ENCODE assay signal across 11 mouse cellular contexts in genomic region chr17:28213236-28213635, GRCm38 (mm10). TPM values are rescaled to one million over a fixed set of nuclear protein-coding genes. Genes with fewer than 3 reads are reported as not detected.
DNase-seq lines count a peak whose midpoint lies in the region; ATAC-seq and TF ChIP-seq lines count a peak whose summit lies in the region.
"Had no signal": no experiment of that assay in that cellular context is flagged by ENCODE, and none has a peak within 500 bp of the region (broad histone marks: within the 10 kb centered on the region; RNA-seq: fewer than 3 reads in every experiment).

No protein-coding gene starts in this region.

- DNase-seq in gastrocnemius, adult 2 months = no peak
- no peak for DNase-seq in gastrocnemius, postnatal 10 days
- peak; percentile 34 for DNase-seq in neural tube, embryonic 10.5 days (ENCODE audit: extremely low spot score, low spot score)
- peak; percentile 72 for DNase-seq in thymus, postnatal 14 days
- DNase-seq in right cerebral cortex, postnatal 14 days = no peak
- no peak for DNase-seq in cerebellum, postnatal 25 days

- H3K27me3 ChIP-seq in neural tube, embryonic 15.5 days (replicated peaks) = 0 out of 2 replicates have a peak, but pooled peaks cover 3% of the 10 kb centered on the region
- H3K27me3 ChIP-seq: embryonic facial prominence, embryonic 15.5 days; megakaryocyte, embryonic 14.5 days; Patski had no signal

- no peak for ATAC-seq in neural tube, embryonic 15.5 days (ENCODE audit: low FRiP score)
- ATAC-seq: Patski had no signal

- peaks cover 7% of the 10 kb centered on the region for H3K4me1 ChIP-seq in neural tube, embryonic 15.5 days
- H3K4me1 ChIP-seq in bone marrow macrophage, adult 2 months (ENCODE audit: control insufficient read depth, insufficient read depth, low read length) = peaks cover 18% of the 10 kb centered on the region

- WGBS in neural tube, embryonic 15.5 days = 35% methylated on average over 4 of the region's 4 CpGs

- H3K4me3 ChIP-seq in gastrocnemius, adult 2 months = no peak overlapping the region
- no peak overlapping the region for H3K4me3 ChIP-seq in neural tube, embryonic 15.5 days (replicated peaks)
- H3K4me3 ChIP-seq in bone marrow macrophage, adult 2 months (ENCODE audit: insufficient read depth, low read length) = no peak overlapping the region
- H3K4me3 ChIP-seq: embryonic facial prominence, embryonic 15.5 days; megakaryocyte, embryonic 14.5 days had no signal

- no peaks in the 10 kb centered on the region for H3K36me3 ChIP-seq in neural tube, embryonic 15.5 days
- H3K36me3 ChIP-seq: embryonic facial prominence, embryonic 15.5 days had no signal

- no peak overlapping the region for H3K27ac ChIP-seq in gastrocnemius, adult 2 months
- H3K27ac ChIP-seq in neural tube, embryonic 15.5 days (replicated peaks) = no peak overlapping the region
- no peak overlapping the region for H3K27ac ChIP-seq in bone marrow macrophage, adult 2 months (ENCODE audit: insufficient read depth, low read depth, low read length)
- H3K27ac ChIP-seq: embryonic facial prominence, embryonic 15.5 days had no signal

- TF ChIP-seq CTCF in gastrocnemius, adult 2 months (IDR thresholded peaks at IDR 0.05) = peak; percentile 26
- TF ChIP-seq CTCF in bone marrow macrophage, adult 2 months (IDR thresholded peaks at IDR 0.05; ENCODE audit: low read depth, low read length) = peak; percentile 65

- H3K4me2 ChIP-seq in neural tube, embryonic 15.5 days = no peak overlapping the region
- H3K4me2 ChIP-seq: embryonic facial prominence, embryonic 15.5 days had no signal

- intact Hi-C loops in gastrocnemius, adult 2 months (cut with DNase I) = no loop called here

- H3K9ac ChIP-seq in neural tube, embryonic 15.5 days (replicated peaks) = no peak overlapping the region
- H3K9ac ChIP-seq: embryonic facial prominence, embryonic 15.5 days had no signal

- H3K9me3 ChIP-seq in neural tube, embryonic 15.5 days (replicated peaks) = no peaks in the 10 kb centered on the region
- H3K9me3 ChIP-seq: embryonic facial prominence, embryonic 15.5 days; megakaryocyte, embryonic 14.5 days had no signal

- TF ChIP-seq POLR2A in bone marrow macrophage, adult 2 months (IDR thresholded peaks at IDR 0.05; ENCODE audit: borderline replicate concordance, low read depth, low read length) = no peak

RNA-seq across cellular contexts. Expression of gene Def6, which starts 5.7 kb away (rescaled TPM):
- total RNA-seq in gastrocnemius, adult 2 months (2021) = 1 to 10 TPM; 1.5 to 1.6 TPM
- 1 to 10 TPM; 3.6 to 7.5 TPM for total RNA-seq in gastrocnemius, postnatal 10 days (2021)
- 8.6 and 24.0 TPM in 2 replicates for polyA plus RNA-seq in neural tube, embryonic 15.5 days (2015; fragmentation: Nextera tagmentation; extraction: Ambion mirVana)
- polyA plus RNA-seq in bone marrow macrophage, adult 2 months (2012; ENCODE audit: insufficient read depth, insufficient read length, missing spikeins) = 41.4 and 44.7 TPM in 2 replicates

RNA-seq across cellular contexts. Expression of gene Ppard, which starts 19.3 kb away (rescaled TPM):
- 10 to 100 TPM; 29.1 to 30.7 TPM for total RNA-seq in gastrocnemius, adult 2 months (2021)
- total RNA-seq in gastrocnemius, postnatal 10 days (2021) = 10 to 100 TPM; 30.2 to 31.5 TPM
- 1.3 and 1.7 TPM in 2 replicates for polyA plus RNA-seq in neural tube, embryonic 15.5 days (2015; fragmentation: Nextera tagmentation; extraction: Ambion mirVana)
- polyA plus RNA-seq in bone marrow macrophage, adult 2 months (2012; ENCODE audit: insufficient read depth, insufficient read length, missing spikeins) = 29.5 and 30.6 TPM in 2 replicates

RNA-seq across cellular contexts. Expression of gene Zfp523, which starts 36.3 kb away (rescaled TPM):
- total RNA-seq in gastrocnemius, adult 2 months (2021) = 10 to 100 TPM; 12.9 to 13.9 TPM
- 10 to 100 TPM; 24.6 to 26.6 TPM for total RNA-seq in gastrocnemius, postnatal 10 days (2021)
- 41.5 and 43.8 TPM in 2 replicates for polyA plus RNA-seq in neural tube, embryonic 15.5 days (2015; fragmentation: Nextera tagmentation; extraction: Ambion mirVana)
- 7.7 and 12.0 TPM in 2 replicates for polyA plus RNA-seq in bone marrow macrophage, adult 2 months (2012; ENCODE audit: insufficient read depth, insufficient read length, missing spikeins)

Comparison
In these comparisons a context has a peak if more than half of its experiments do, and no peak if none do; other contexts are left out.
1. DNase-seq: peak in neural tube, embryonic 10.5 days (single experiment) and thymus, postnatal 14 days (single experiment); none in gastrocnemius, adult 2 months (single experiment), gastrocnemius, postnatal 10 days (single experiment), right cerebral cortex, postnatal 14 days (single experiment) and cerebellum, postnatal 25 days (0 of 2).